25 mouse cellular contexts compared by ENCODE assay signal in genomic region chr3:103633124-103633523, GRCm38 (mm10). TPM values are rescaled to one million over a fixed set of nuclear protein-coding genes. Genes with fewer than 3 reads are reported as not detected.
DNase-seq lines count a peak whose midpoint lies in the region; ATAC-seq and TF ChIP-seq lines count a peak whose summit lies in the region.
"Had no signal": no experiment of that assay in that cellular context is flagged by ENCODE, and none has a peak within 500 bp of the region (broad histone marks: within the 10 kb centered on the region; RNA-seq: fewer than 3 reads in every experiment).

No protein-coding gene starts in this region.

- 0 out of 2 replicates have a peak, but pooled peaks cover 13% of the 10 kb centered on the region for H3K4me1 ChIP-seq in embryonic facial prominence, embryonic 15.5 days
- peaks cover 3% of the 10 kb centered on the region; the same call in 1 of the 2 replicates for H3K4me1 ChIP-seq in embryonic facial prominence, embryonic 10.5 days
- H3K4me1 ChIP-seq in lung, embryonic 15.5 days: 0 out of 2 replicates have a peak, but pooled peaks cover 2% of the 10 kb centered on the region
- no peaks in the 10 kb centered on the region for H3K4me1 ChIP-seq in lung, postnatal 0 days (ENCODE audit: insufficient read depth, low read depth, low read length)
- H3K4me1 ChIP-seq: forebrain, embryonic 13.5 days; forebrain, embryonic 15.5 days had no signal

- TF ChIP-seq EP300 in lung, postnatal 0 days (IDR thresholded peaks at IDR 0.05): no peak

- 56% methylated on average over 7 of the region's 7 CpGs for WGBS in embryonic facial prominence, embryonic 15.5 days
- WGBS in embryonic facial prominence, embryonic 10.5 days: 87% methylated on average over 7 of the region's 7 CpGs
- 50% methylated on average over 7 of the region's 7 CpGs for WGBS in lung, embryonic 15.5 days
- 51% methylated on average over 7 of the region's 7 CpGs for WGBS in lung, postnatal 0 days

- no peak overlapping the region for H3K4me3 ChIP-seq in embryonic facial prominence, embryonic 15.5 days (replicated peaks)
- H3K4me3 ChIP-seq in embryonic facial prominence, embryonic 10.5 days: no peak overlapping the region
- H3K4me3 ChIP-seq in lung, embryonic 15.5 days: no peak overlapping the region
- H3K4me3 ChIP-seq in lung, postnatal 0 days (ENCODE audit: low read depth, low read length): no peak overlapping the region
- H3K4me3 ChIP-seq: embryonic facial prominence, embryonic 13.5 days; forebrain, embryonic 13.5 days; forebrain, embryonic 15.5 days had no signal

- no peak for TF ChIP-seq CTCF in lung, postnatal 0 days (IDR thresholded peaks at IDR 0.05)

- no peak overlapping the region for H3K4me2 ChIP-seq in embryonic facial prominence, embryonic 15.5 days (replicated peaks)
- H3K4me2 ChIP-seq in lung, embryonic 15.5 days: no peak overlapping the region
- no peak overlapping the region for H3K4me2 ChIP-seq in lung, postnatal 0 days (replicated peaks; ENCODE audit: low read depth, low read length)
- H3K4me2 ChIP-seq: embryonic facial prominence, embryonic 13.5 days; forebrain, embryonic 13.5 days; forebrain, embryonic 15.5 days had no signal

- H3K9me3 ChIP-seq in embryonic facial prominence, embryonic 15.5 days (replicated peaks): no peaks in the 10 kb centered on the region
- H3K9me3 ChIP-seq in embryonic facial prominence, embryonic 10.5 days: no peaks in the 10 kb centered on the region
- no peaks in the 10 kb centered on the region for H3K9me3 ChIP-seq in lung, embryonic 15.5 days
- no peaks in the 10 kb centered on the region for H3K9me3 ChIP-seq in lung, postnatal 0 days (ENCODE audit: low read length)
- H3K9me3 ChIP-seq: embryonic facial prominence, embryonic 13.5 days; forebrain, embryonic 13.5 days; forebrain, embryonic 15.5 days; G1E had no signal

- H3K36me3 ChIP-seq in embryonic facial prominence, embryonic 15.5 days: no peaks in the 10 kb centered on the region
- no peaks in the 10 kb centered on the region for H3K36me3 ChIP-seq in embryonic facial prominence, embryonic 10.5 days (replicated peaks)
- H3K36me3 ChIP-seq in lung, embryonic 15.5 days: no peaks in the 10 kb centered on the region
- H3K36me3 ChIP-seq in lung, postnatal 0 days (ENCODE audit: insufficient read depth, low read length): no peaks in the 10 kb centered on the region
- H3K36me3 ChIP-seq: embryonic facial prominence, embryonic 13.5 days; forebrain, embryonic 15.5 days; G1E had no signal

- H3K27ac ChIP-seq in embryonic facial prominence, embryonic 15.5 days (replicated peaks): peak overlapping the region; percentile 52; the same call in 1 of the 2 replicates
- H3K27ac ChIP-seq in embryonic facial prominence, embryonic 10.5 days (replicated peaks): no peak overlapping the region
- 0 out of 2 replicates have a peak overlapping the region, but pooled peaks have one; percentile 32 for H3K27ac ChIP-seq in lung, embryonic 15.5 days
- H3K27ac ChIP-seq in lung, postnatal 0 days (ENCODE audit: low read length): no peak overlapping the region
- H3K27ac ChIP-seq: forebrain, embryonic 13.5 days; forebrain, embryonic 15.5 days had no signal

- ATAC-seq in embryonic facial prominence, embryonic 15.5 days (ENCODE audit: insufficient number of reproducible peaks, low FRiP score, low TSS enrichment, low read depth): no peak
- no peak for ATAC-seq in lung, embryonic 15.5 days (ENCODE audit: borderline replicate concordance, extremely low read depth, low FRiP score, low TSS enrichment)
- ATAC-seq in lung, postnatal 0 days: peak; percentile 65
- ATAC-seq: activated CD4-positive, CD25-positive, alpha-beta regulatory T cell, adult 4 months; CD4-positive, CD25-positive, alpha-beta regulatory T cell, adult 4 months; forebrain, embryonic 13.5 days; forebrain, embryonic 15.5 days; forebrain, postnatal 0 days; Patski had no signal

- no peak for DNase-seq in embryonic facial prominence, embryonic 10.5 days (ENCODE audit: low spot score)
- DNase-seq in lung, postnatal 36 days: no peak
- DNase-seq in lung, postnatal 0 days (ENCODE audit: low spot score): peak; percentile 72
- no peak for DNase-seq in lung, postnatal 4 days
- DNase-seq: adrenal gland, adult 8-10 months; adrenal gland, postnatal 14 days; adrenal gland, postnatal 36 days; B cell, adult 2 months; cerebellum, adult 11-12 months; cerebellum, adult 2 months; cerebellum, adult 9-10 months; cerebellum, postnatal 10 days; cerebellum, postnatal 25 days; forebrain, postnatal 0 days had no signal

- H3K27me3 ChIP-seq in embryonic facial prominence, embryonic 15.5 days: no peaks in the 10 kb centered on the region
- H3K27me3 ChIP-seq in embryonic facial prominence, embryonic 10.5 days (replicated peaks; ENCODE audit: low read depth, poor library complexity, severe bottlenecking): no peaks in the 10 kb centered on the region
- no peaks in the 10 kb centered on the region for H3K27me3 ChIP-seq in lung, embryonic 15.5 days
- no peaks in the 10 kb centered on the region for H3K27me3 ChIP-seq in lung, postnatal 0 days (replicated peaks; ENCODE audit: insufficient read depth, low read length)
- H3K27me3 ChIP-seq: CH12.LX; embryonic facial prominence, embryonic 13.5 days; forebrain, embryonic 13.5 days; forebrain, embryonic 15.5 days; Patski had no signal

- no peak overlapping the region for H3K9ac ChIP-seq in embryonic facial prominence, embryonic 15.5 days
- no peak overlapping the region for H3K9ac ChIP-seq in lung, embryonic 15.5 days
- no peak overlapping the region for H3K9ac ChIP-seq in lung, postnatal 0 days (replicated peaks; ENCODE audit: low read depth)
- H3K9ac ChIP-seq: embryonic facial prominence, embryonic 13.5 days; forebrain, embryonic 13.5 days; forebrain, embryonic 15.5 days; forebrain, postnatal 0 days had no signal

RNA-seq across cellular contexts. Expression of gene Atg4a-ps, which starts 12.7 kb away (rescaled TPM):
- polyA plus RNA-seq in embryonic facial prominence, embryonic 15.5 days (2015; fragmentation: Nextera tagmentation; extraction: Ambion mirVana): 0.13 and 0.28 TPM in 2 replicates
- 0.20 TPM in 2 replicates for polyA plus RNA-seq in embryonic facial prominence, embryonic 10.5 days (2016; fragmentation: Nextera tagmentation; extraction: Ambion mirVana)
- 0.14 and 0.18 TPM in 2 replicates for polyA plus RNA-seq in lung, embryonic 15.5 days (2015; fragmentation: Nextera tagmentation; extraction: Ambion mirVana)
- polyA plus RNA-seq in lung, postnatal 0 days (2015; fragmentation: Nextera tagmentation; extraction: Ambion mirVana): 0.15 and 0.35 TPM in 2 replicates
- polyA plus RNA-seq: forebrain, embryonic 11.5 days; forebrain, embryonic 15.5 days; G1E had no signal

RNA-seq across cellular contexts. Expression of gene Syt6, which starts 58.1 kb away (rescaled TPM):
- polyA plus RNA-seq in embryonic facial prominence, embryonic 15.5 days (2015; fragmentation: Nextera tagmentation; extraction: Ambion mirVana): 1.2 and 1.3 TPM in 2 replicates
- polyA plus RNA-seq in embryonic facial prominence, embryonic 10.5 days (2016; fragmentation: Nextera tagmentation; extraction: Ambion mirVana): 2.3 and 4.8 TPM in 2 replicates
- 0.51 and 0.59 TPM in 2 replicates for polyA plus RNA-seq in lung, embryonic 15.5 days (2015; fragmentation: Nextera tagmentation; extraction: Ambion mirVana)
- 2.3 and 2.9 TPM in 2 replicates for polyA plus RNA-seq in lung, postnatal 0 days (2015; fragmentation: Nextera tagmentation; extraction: Ambion mirVana)
- polyA plus RNA-seq: activated CD4-positive, CD25-positive, alpha-beta regulatory T cell, adult 4 months; CD4-positive, CD25-positive, alpha-beta regulatory T cell, adult 4 months; G1E; Patski had no signal

Comparison
In these comparisons a context has a peak if more than half of its experiments do, and no peak if none do; other contexts are left out.
1. H3K27ac ChIP-seq: peak in embryonic facial prominence, embryonic 15.5 days (single experiment) and lung, embryonic 15.5 days (single experiment); none in embryonic facial prominence, embryonic 10.5 days (single experiment) and lung, postnatal 0 days (single experiment).